Mouse (Mus musculus) layer of hippocampus, postnatal 36 days (tissue): Measurements from ENCODE around the gene Large1. TPM values are rescaled to one million over a fixed set of nuclear protein-coding genes. Genes with fewer than 3 reads are reported as not detected.
"Not testable (repeated sequence)": the region's sequence is repeated elsewhere in the genome, so short reads cannot be mapped to it uniquely, and the experiment has no call there.

Source experiments
- DNase-seq, 2 experiments: peaks; one replicate each; pipeline ENCODE4 v3.0.0; 2022
- total RNA-seq, 2 experiments: library from RNA; stranded (reverse); gene quantifications; 2 replicates each; pipeline ENCODE4 v1.2.3; 2021

Gene Large1
- total RNA-seq, 2 experiments from 2014 or later, result 152 to 153 TPM

- DNase-seq, result peak in 1 of 2 experiments; percentile 9
Observed at GRCm38 (mm10) chr8:73161994-73162393, 191.3 kb downstream of the Large1 start.

GRCm38 (mm10) chr8:73161564-73161963 lies 191.8 kb downstream of the Large1 start:
- no peak for DNase-seq

GRCm38 (mm10) chr8:73160945-73161344 lies 192.4 kb downstream of the Large1 start:
- DNase-seq, result no peak

- no peak for DNase-seq
Observed at GRCm38 (mm10) chr8:73147236-73147635, 206.1 kb downstream of the Large1 start.

- peak; percentile 26 to 36 for DNase-seq
Observed at GRCm38 (mm10) chr8:73142660-73143395, 210.5 kb downstream of the Large1 start.

GRCm38 (mm10) chr8:73135397-73135796 lies 217.9 kb downstream of the Large1 start:
- no peak for DNase-seq

GRCm38 (mm10) chr8:73132080-73132479 lies 221.3 kb downstream of the Large1 start:
- no peak for DNase-seq

GRCm38 (mm10) chr8:73123864-73124499 lies 229.4 kb downstream of the Large1 start:
- DNase-seq, result no peak

- DNase-seq, result no peak
Observed at GRCm38 (mm10) chr8:73112332-73112895, 240.9 kb downstream of the Large1 start.

- DNase-seq, result no peak
Observed at GRCm38 (mm10) chr8:73104089-73104488, 249.3 kb downstream of the Large1 start.

GRCm38 (mm10) chr8:73101069-73101468 lies 252.3 kb downstream of the Large1 start:
- DNase-seq, result no peak

- DNase-seq, result not testable (repeated sequence)
Observed at GRCm38 (mm10) chr8:73100607-73101006, 252.7 kb downstream of the Large1 start.

- DNase-seq, result no peak
Observed at GRCm38 (mm10) chr8:73099542-73099941, 253.8 kb downstream of the Large1 start.

- no peak for DNase-seq
Observed at GRCm38 (mm10) chr8:73096952-73097351, 256.4 kb downstream of the Large1 start.

- DNase-seq, result not testable (repeated sequence)
Observed at GRCm38 (mm10) chr8:73077746-73078145, 275.6 kb downstream of the Large1 start.

- DNase-seq, result no peak
Observed at GRCm38 (mm10) chr8:73061410-73061809, 291.9 kb downstream of the Large1 start.

GRCm38 (mm10) chr8:73054726-73055125 lies 298.6 kb downstream of the Large1 start:
- no peak for DNase-seq

GRCm38 (mm10) chr8:73053878-73054277 lies 299.5 kb downstream of the Large1 start:
- DNase-seq, result no peak

- DNase-seq, result no peak
Observed at GRCm38 (mm10) chr8:73052414-73052813, 300.9 kb downstream of the Large1 start.

- no peak for DNase-seq
Observed at GRCm38 (mm10) chr8:73048136-73048535, 305.2 kb downstream of the Large1 start.

- no peak for DNase-seq
Observed at GRCm38 (mm10) chr8:73029787-73030186, 323.6 kb downstream of the Large1 start.

GRCm38 (mm10) chr8:73018241-73018640 lies 335.1 kb downstream of the Large1 start:
- DNase-seq, result no peak

- DNase-seq, result no peak
Observed at GRCm38 (mm10) chr8:73017601-73018000, 335.7 kb downstream of the Large1 start.

- no peak for DNase-seq
Observed at GRCm38 (mm10) chr8:73016303-73016702, 337.0 kb downstream of the Large1 start.
